In the genomic region with DNA sequence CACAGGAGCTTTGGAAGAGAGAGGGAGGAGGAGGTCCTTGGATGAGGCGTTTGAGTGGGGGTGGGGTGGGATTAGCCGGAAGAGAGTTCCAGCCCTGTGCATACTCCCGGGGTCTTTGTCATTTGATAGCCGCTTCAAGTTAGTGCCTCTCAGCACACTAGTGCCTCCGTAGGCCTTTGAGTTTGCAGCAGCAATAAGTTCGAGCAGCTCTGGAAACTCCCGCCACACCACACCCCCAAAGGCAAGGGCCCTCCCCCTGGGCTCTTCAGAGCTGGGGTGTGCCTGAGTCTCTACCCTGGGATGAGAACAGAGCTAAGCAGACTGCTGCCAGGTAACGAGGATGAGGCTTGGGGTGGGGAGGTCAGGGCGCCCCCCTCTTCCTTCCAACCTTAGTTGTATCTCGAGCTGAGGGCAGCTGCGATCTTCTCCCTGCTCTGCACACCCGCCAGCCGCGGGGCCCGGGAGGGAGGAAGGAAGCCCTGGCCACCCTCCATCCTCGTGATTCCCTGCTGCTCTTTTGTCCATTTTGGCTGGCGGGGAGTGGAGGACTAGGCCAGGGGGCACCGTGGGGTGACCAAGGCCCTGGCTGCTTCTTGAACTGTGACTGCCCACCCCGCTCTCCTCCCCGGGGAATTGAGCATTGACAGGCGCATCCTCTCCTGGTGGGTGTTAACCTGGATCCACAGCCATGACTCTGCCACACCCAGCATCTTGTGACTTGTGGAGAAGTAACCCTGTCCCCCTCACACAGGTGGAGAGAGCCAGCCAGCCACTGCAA, we compare ENCODE assay signal across 8 mouse cellular contexts. TPM values are rescaled to one million over a fixed set of nuclear protein-coding genes. Genes with fewer than 3 reads are reported as not detected.
DNase-seq lines count a peak whose midpoint lies in the region; ATAC-seq and TF ChIP-seq lines count a peak whose summit lies in the region.

No protein-coding gene starts in this region.

- peak overlapping the region; percentile 35 for H3K4me2 ChIP-seq in forebrain, postnatal 0 days (ENCODE audit: low read depth)
- H3K4me2 ChIP-seq in hindbrain, embryonic 11.5 days (replicated peaks; ENCODE audit: low read depth, low read length), result peak overlapping the region; percentile 37
- peak overlapping the region; percentile 68 for H3K4me2 ChIP-seq in limb, embryonic 13.5 days (replicated peaks)
- peak overlapping the region; percentile 67 for H3K4me2 ChIP-seq in midbrain, embryonic 12.5 days (replicated peaks)

- H3K4me3 ChIP-seq in forebrain, postnatal 0 days (ENCODE audit: low read depth, low read length), result no peak overlapping the region
- H3K4me3 ChIP-seq in hindbrain, embryonic 11.5 days (ENCODE audit: low read depth, low read length), result peak overlapping the region; percentile 20; the same call in 1 of the 2 replicates
- H3K4me3 ChIP-seq in limb, embryonic 13.5 days, result peak overlapping the region; percentile 41
- H3K4me3 ChIP-seq in midbrain, embryonic 12.5 days, result peak overlapping the region; percentile 38

- ATAC-seq in forebrain, postnatal 0 days, result peak; percentile 36; the same call in 1 of the 2 replicates
- peak; percentile 40; the same call in 1 of the 2 replicates for ATAC-seq in hindbrain, embryonic 11.5 days (ENCODE audit: low FRiP score)
- ATAC-seq in limb, embryonic 13.5 days (ENCODE audit: low FRiP score, low read depth), result peak; percentile 88
- ATAC-seq in midbrain, embryonic 12.5 days (ENCODE audit: low FRiP score, low read depth), result peak; percentile 78
- ATAC-seq in erythroblast, adult 5-6 weeks (replicated peaks; ENCODE audit: low FRiP score, poor library complexity, severe bottlenecking), result no peak

- no peaks in the 10 kb centered on the region for H3K9me3 ChIP-seq in forebrain, postnatal 0 days (ENCODE audit: low read length)
- H3K9me3 ChIP-seq in hindbrain, embryonic 11.5 days (ENCODE audit: control insufficient read depth, low read length), result no peaks in the 10 kb centered on the region
- no peaks in the 10 kb centered on the region for H3K9me3 ChIP-seq in limb, embryonic 13.5 days
- no peaks in the 10 kb centered on the region for H3K9me3 ChIP-seq in midbrain, embryonic 12.5 days

- no peak overlapping the region for H3K27ac ChIP-seq in forebrain, postnatal 0 days (ENCODE audit: low read depth, low read length)
- no peak overlapping the region for H3K27ac ChIP-seq in hindbrain, embryonic 11.5 days (ENCODE audit: low read depth, low read length)
- H3K27ac ChIP-seq in limb, embryonic 13.5 days, result peak overlapping the region; percentile 33; the same call in 1 of the 2 replicates
- H3K27ac ChIP-seq in midbrain, embryonic 12.5 days (replicated peaks), result peak overlapping the region; percentile 58

- H3K9ac ChIP-seq in forebrain, postnatal 0 days, result no peak overlapping the region
- H3K9ac ChIP-seq in hindbrain, embryonic 11.5 days (ENCODE audit: low read depth, low read length), result peak overlapping the region; percentile 21; the same call in 1 of the 2 replicates
- peak overlapping the region; percentile 67 for H3K9ac ChIP-seq in limb, embryonic 13.5 days
- peak overlapping the region; percentile 59 for H3K9ac ChIP-seq in midbrain, embryonic 12.5 days (replicated peaks)

- no peaks in the 10 kb centered on the region for H3K4me1 ChIP-seq in forebrain, postnatal 0 days (ENCODE audit: insufficient read depth)
- peaks cover 4% of the 10 kb centered on the region; the same call in 1 of the 2 replicates for H3K4me1 ChIP-seq in hindbrain, embryonic 11.5 days (replicated peaks; ENCODE audit: control insufficient read depth, insufficient read depth, low read length)
- peaks cover 17% of the 10 kb centered on the region for H3K4me1 ChIP-seq in limb, embryonic 13.5 days
- peaks cover 17% of the 10 kb centered on the region for H3K4me1 ChIP-seq in midbrain, embryonic 12.5 days

- peak; percentile 91 to 92 for DNase-seq in B cell, adult 2 months
- peak; percentile 50 for DNase-seq in adrenal gland, postnatal 10 days
- peak; percentile 4 for DNase-seq in forebrain, postnatal 0 days
- DNase-seq in hindbrain, embryonic 11.5 days (ENCODE audit: low spot score), result peak; percentile 71
- peak; percentile 64 to 80 for DNase-seq in spleen, postnatal 4 days (ENCODE audit: low spot score in 2 of 2)

- no peaks in the 10 kb centered on the region for H3K27me3 ChIP-seq in forebrain, postnatal 0 days (ENCODE audit: insufficient read depth, low read length)
- no peaks in the 10 kb centered on the region for H3K27me3 ChIP-seq in hindbrain, embryonic 11.5 days (ENCODE audit: control insufficient read depth, insufficient read depth, low read length)
- H3K27me3 ChIP-seq in limb, embryonic 13.5 days, result no peaks in the 10 kb centered on the region
- no peaks in the 10 kb centered on the region for H3K27me3 ChIP-seq in midbrain, embryonic 12.5 days

- TF ChIP-seq CTCF in forebrain, postnatal 0 days (IDR thresholded peaks at IDR 0.05; ENCODE audit: low read depth), result no peak

- H3K36me3 ChIP-seq in forebrain, postnatal 0 days (ENCODE audit: insufficient read depth), result no peaks in the 10 kb centered on the region
- H3K36me3 ChIP-seq in hindbrain, embryonic 11.5 days (ENCODE audit: control insufficient read depth, insufficient read depth, low read length), result no peaks in the 10 kb centered on the region
- H3K36me3 ChIP-seq in limb, embryonic 13.5 days, result no peaks in the 10 kb centered on the region
- H3K36me3 ChIP-seq in midbrain, embryonic 12.5 days, result no peaks in the 10 kb centered on the region

- 7% methylated on average over 21 of the region's 21 CpGs for WGBS in forebrain, postnatal 0 days
- 4% methylated on average over 21 of the region's 21 CpGs for WGBS in hindbrain, embryonic 11.5 days
- WGBS in limb, embryonic 13.5 days, result 8% methylated on average over 21 of the region's 21 CpGs
- 2% methylated on average over 20 of the region's 21 CpGs for WGBS in midbrain, embryonic 12.5 days

RNA-seq across cellular contexts. Expression of gene Hvcn1, which starts 3.2 kb away (rescaled TPM):
- total RNA-seq in adrenal gland, postnatal 10 days (2021), result 1 to 10 TPM; 5.8 to 6.6 TPM
- 1.7 and 3.0 TPM in 2 replicates for total RNA-seq in forebrain, postnatal 0 days (2014; rRNA removed)
- 1.2 and 1.6 TPM in 2 replicates for polyA plus RNA-seq in forebrain, postnatal 0 days (2015; fragmentation: Nextera tagmentation; extraction: Ambion mirVana)
- 5.0 and 6.1 TPM in 2 replicates for polyA plus RNA-seq in hindbrain, embryonic 11.5 days (2014; fragmentation: Nextera tagmentation; extraction: Ambion mirVana)
- polyA plus RNA-seq in limb, embryonic 13.5 days (2015; fragmentation: Nextera tagmentation; extraction: Ambion mirVana), result 9.6 and 9.8 TPM in 2 replicates
- polyA plus RNA-seq in midbrain, embryonic 12.5 days (2016; fragmentation: Nextera tagmentation; extraction: Ambion mirVana), result 9.4 and 10.8 TPM in 2 replicates
- 25.4 and 25.9 TPM in 2 replicates for total RNA-seq in erythroblast, adult 5-6 weeks (2015; ENCODE audit: low replicate concordance)
- total RNA-seq in erythroblast, adult 5-6 weeks (2017; ENCODE audit: low replicate concordance), result 18.5 and 37.0 TPM in 2 replicates

RNA-seq across cellular contexts. Expression of gene Ppp1cc, which starts 51.7 kb away (rescaled TPM):
- 100 to 1,000 TPM; 149 to 173 TPM for total RNA-seq in adrenal gland, postnatal 10 days (2021)
- 278 and 322 TPM in 2 replicates for total RNA-seq in forebrain, postnatal 0 days (2014; rRNA removed)
- polyA plus RNA-seq in forebrain, postnatal 0 days (2015; fragmentation: Nextera tagmentation; extraction: Ambion mirVana), result 193 and 220 TPM in 2 replicates
- polyA plus RNA-seq in hindbrain, embryonic 11.5 days (2014; fragmentation: Nextera tagmentation; extraction: Ambion mirVana), result 293 and 305 TPM in 2 replicates
- 231 and 235 TPM in 2 replicates for polyA plus RNA-seq in limb, embryonic 13.5 days (2015; fragmentation: Nextera tagmentation; extraction: Ambion mirVana)
- polyA plus RNA-seq in midbrain, embryonic 12.5 days (2016; fragmentation: Nextera tagmentation; extraction: Ambion mirVana), result 323 and 332 TPM in 2 replicates
- total RNA-seq in erythroblast, adult 5-6 weeks (2015; ENCODE audit: low replicate concordance), result 141 and 170 TPM in 2 replicates
- 94.2 and 102 TPM in 2 replicates for total RNA-seq in erythroblast, adult 5-6 weeks (2017; ENCODE audit: low replicate concordance)

RNA-seq across cellular contexts. Expression of gene Tctn1, which starts 54.5 kb away (rescaled TPM):
- total RNA-seq in adrenal gland, postnatal 10 days (2021), result 10 to 100 TPM; 11.1 to 13.5 TPM
- total RNA-seq in forebrain, postnatal 0 days (2014; rRNA removed), result 20.3 and 31.2 TPM in 2 replicates
- 2.9 and 4.3 TPM in 2 replicates for polyA plus RNA-seq in forebrain, postnatal 0 days (2015; fragmentation: Nextera tagmentation; extraction: Ambion mirVana)
- 4.4 and 5.6 TPM in 2 replicates for polyA plus RNA-seq in hindbrain, embryonic 11.5 days (2014; fragmentation: Nextera tagmentation; extraction: Ambion mirVana)
- 5.7 and 5.8 TPM in 2 replicates for polyA plus RNA-seq in limb, embryonic 13.5 days (2015; fragmentation: Nextera tagmentation; extraction: Ambion mirVana)
- polyA plus RNA-seq in midbrain, embryonic 12.5 days (2016; fragmentation: Nextera tagmentation; extraction: Ambion mirVana), result 7.2 and 8.1 TPM in 2 replicates
- 0.42 TPM in 1 of 2 replicates, not detected in the other for total RNA-seq in erythroblast, adult 5-6 weeks (2015; ENCODE audit: low replicate concordance)
- 3.6 and 5.9 TPM in 2 replicates for total RNA-seq in erythroblast, adult 5-6 weeks (2017; ENCODE audit: low replicate concordance)

Comparison
In these comparisons a context has a peak if more than half of its experiments do, and no peak if none do; other contexts are left out.
1. DNase-seq: peak in every context shown above with its lines; median percentile 92 in B cell, adult 2 months; 72 in spleen, postnatal 4 days; 71 in hindbrain, embryonic 11.5 days; 50 in adrenal gland, postnatal 10 days; 4 in forebrain, postnatal 0 days.
2. H3K27ac ChIP-seq: peak in limb, embryonic 13.5 days (single experiment) and midbrain, embryonic 12.5 days (single experiment); none in forebrain, postnatal 0 days (single experiment) and hindbrain, embryonic 11.5 days (single experiment).
3. Peak in every context shown above with its lines, with median percentiles within 50 percentile points of each other: H3K4me2 ChIP-seq.